Mouse (Mus musculus) neural tube, embryonic 14.5 days (tissue): ENCODE results near the gene Supt3. TPM values are rescaled to one million over a fixed set of nuclear protein-coding genes. Genes with fewer than 3 reads are reported as not detected.

ENCODE experiments used
- ATAC-seq: fragments of 200-750 bp; cut with Nextera tagmentation; 2 replicates; pipeline ENCODE4 v1.8.0; 2017; ENCODE audit warnings: low read depth, mild to moderate bottlenecking, moderate TSS enrichment, moderate library complexity
- H3K27ac ChIP-seq: fragments of 300-500 bp; sonication (generic); 2 replicates; pipeline ENCODE4 v1.5.1; 2014; ENCODE audit warnings: low read depth, mild to moderate bottlenecking, control low read depth, low read length, moderate library complexity, mixed read lengths
- H3K27me3 ChIP-seq: fragments of 300-500 bp; sonication (generic); 2 replicates; pipeline ENCODE4 v1.6.1; 2014; ENCODE audit warnings: low read length; ENCODE audit not compliant: control insufficient read depth, insufficient read depth
- H3K36me3 ChIP-seq: fragments of 300-500 bp; sonication (generic); 2 replicates; pipeline ENCODE4 v1.6.1; 2014; ENCODE audit warnings: low read length, mixed read lengths; ENCODE audit not compliant: control insufficient read depth, insufficient read depth
- H3K4me1 ChIP-seq: fragments of 300-500 bp; sonication (generic); 2 replicates; pipeline ENCODE4 v1.6.1; 2014; ENCODE audit warnings: low read length; ENCODE audit not compliant: control insufficient read depth, insufficient read depth
- H3K4me2 ChIP-seq: fragments of 300-500 bp; sonication (generic); 2 replicates; pipeline ENCODE4 v1.6.1; 2014; ENCODE audit warnings: mild to moderate bottlenecking, low read depth, low read length, control low read depth
- H3K4me3 ChIP-seq: fragments of 300-500 bp; sonication (generic); 2 replicates; pipeline ENCODE4 v1.5.1; 2014; ENCODE audit warnings: low read depth, low read length, control low read depth, mixed read lengths
- H3K9ac ChIP-seq: fragments of 300-500 bp; sonication (generic); replicated peaks from 2 replicates; pipeline ENCODE4 v1.6.1; 2014; ENCODE audit warnings: low read depth, mild to moderate bottlenecking, control low read depth, low read length, mixed read lengths
- H3K9me3 ChIP-seq: fragments of 300-500 bp; sonication (generic); 2 replicates; pipeline ENCODE4 v1.6.1; 2016; ENCODE audit warnings: low read length; ENCODE audit not compliant: control insufficient read depth
- WGBS: fragments of 180-500 bp; shearing (Covaris S2); extraction: QIAGEN DNeasy Blood & Tissue Kit; methylation state at CpG from one replicate; pipeline ENCODE4 v1.1.7; 2014; 5-methylcytosine and 5-hydroxymethylcytosine counted together
- polyA plus RNA-seq: library from polyadenylated mRNA; unstranded; fragments of >200 nt; fragmentation: Nextera tagmentation; extraction: Ambion mirVana; gene quantifications from 2 replicates; pipeline ENCODE4 v1.2.1, GENCODE M21; 2014

Supt3 gene
- polyA plus RNA-seq, 1 experiment from 2014 or later = 27.5 TPM

DNA sequence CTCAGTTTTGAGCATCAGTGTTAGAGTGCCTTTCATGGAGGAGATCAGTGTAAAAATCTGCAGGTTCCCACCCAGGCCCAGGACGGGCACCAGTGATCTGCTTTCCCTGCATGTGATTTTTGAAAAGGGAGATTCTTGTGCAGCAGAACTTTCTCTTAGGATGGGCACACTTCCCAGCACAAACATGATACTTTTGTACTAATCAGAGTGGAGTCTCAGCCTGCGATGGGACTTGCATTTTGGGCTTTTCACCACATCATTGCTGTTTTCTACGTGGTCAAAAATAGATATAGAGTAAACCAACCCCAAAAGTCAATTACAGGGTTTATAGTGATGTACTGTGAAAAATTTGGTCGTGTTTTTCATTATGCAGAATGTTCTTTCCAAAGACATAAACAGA is 65.2 kb downstream of the Supt3 start:
- Histone ChIP-seq H3K4me1 (no peaks in the 10 kb centered on the region), H3K27me3 (no peaks in the 10 kb centered on the region), H3K9me3 (no peaks in the 10 kb centered on the region), H3K4me2 (no peak overlapping the region), H3K27ac (no peak overlapping the region), H3K4me3 (no peak overlapping the region), H3K9ac (no peak overlapping the region), H3K36me3 (no peaks in the 10 kb centered on the region)
- 88% methylated on average over 4 of the region's 4 CpGs for whole genome bisulfite sequencing
- no peak for ATAC-seq

DNA sequence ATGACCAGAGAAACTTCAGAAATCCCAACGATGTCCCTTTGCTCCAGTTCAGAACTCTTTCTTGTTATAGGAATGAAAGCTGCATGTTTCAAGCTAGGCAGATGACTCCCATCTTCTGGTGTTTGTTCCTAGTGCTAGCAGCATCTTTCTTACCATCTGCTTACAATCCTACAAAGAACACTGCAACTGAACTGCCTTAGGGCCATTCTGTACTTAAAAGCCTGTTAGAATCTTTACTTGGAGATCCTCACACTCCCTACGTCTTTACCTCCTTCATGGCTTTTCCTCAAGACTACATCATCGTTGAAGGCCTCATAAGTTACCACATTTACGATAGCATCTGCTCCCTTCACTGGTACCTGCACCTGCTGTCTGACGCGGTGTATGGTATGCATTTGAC is 86.2 kb downstream of the Supt3 start:
- no peak overlapping the region for H3K4me2 ChIP-seq
- 97% methylated on average over 6 of the region's 6 CpGs for WGBS
- no peak overlapping the region for H3K27ac ChIP-seq
- no peak overlapping the region for H3K4me3 ChIP-seq
- no peaks in the 10 kb centered on the region for H3K27me3 ChIP-seq
- H3K36me3 ChIP-seq = no peaks in the 10 kb centered on the region
- H3K4me1 ChIP-seq = no peaks in the 10 kb centered on the region
- H3K9ac ChIP-seq = no peak overlapping the region
- no peaks in the 10 kb centered on the region for H3K9me3 ChIP-seq
- no peak for ATAC-seq

DNA sequence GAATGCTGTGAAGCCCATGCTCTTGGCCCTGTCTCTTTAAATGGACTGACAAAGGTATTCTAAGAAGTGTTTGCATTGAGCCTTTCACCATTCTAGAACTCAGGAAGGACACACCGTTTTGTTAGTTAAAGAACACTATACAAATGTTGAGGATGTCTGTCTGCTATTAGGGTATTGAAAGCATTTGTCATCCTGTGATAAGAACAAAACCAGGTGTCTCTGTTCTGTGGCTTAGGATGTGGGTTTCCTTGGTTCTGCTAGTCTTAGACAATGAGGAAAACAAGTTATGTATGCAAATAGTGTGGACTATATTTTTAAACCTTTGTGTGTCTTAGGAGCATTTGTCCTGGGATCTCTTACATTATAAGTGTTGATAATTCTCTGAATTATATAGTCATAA is 116.6 kb downstream of the Supt3 start:
- no peak overlapping the region for H3K4me2 ChIP-seq
- no peaks in the 10 kb centered on the region for H3K4me1 ChIP-seq
- no peak for ATAC-seq
- no peak overlapping the region for H3K9ac ChIP-seq
- no peak overlapping the region for H3K4me3 ChIP-seq
- no peak overlapping the region for H3K27ac ChIP-seq
- 60% methylated on average over 1 of the region's 1 CpGs for WGBS
- no peaks in the 10 kb centered on the region for H3K9me3 ChIP-seq
- H3K27me3 ChIP-seq = no peaks in the 10 kb centered on the region
- no peaks in the 10 kb centered on the region for H3K36me3 ChIP-seq

DNA sequence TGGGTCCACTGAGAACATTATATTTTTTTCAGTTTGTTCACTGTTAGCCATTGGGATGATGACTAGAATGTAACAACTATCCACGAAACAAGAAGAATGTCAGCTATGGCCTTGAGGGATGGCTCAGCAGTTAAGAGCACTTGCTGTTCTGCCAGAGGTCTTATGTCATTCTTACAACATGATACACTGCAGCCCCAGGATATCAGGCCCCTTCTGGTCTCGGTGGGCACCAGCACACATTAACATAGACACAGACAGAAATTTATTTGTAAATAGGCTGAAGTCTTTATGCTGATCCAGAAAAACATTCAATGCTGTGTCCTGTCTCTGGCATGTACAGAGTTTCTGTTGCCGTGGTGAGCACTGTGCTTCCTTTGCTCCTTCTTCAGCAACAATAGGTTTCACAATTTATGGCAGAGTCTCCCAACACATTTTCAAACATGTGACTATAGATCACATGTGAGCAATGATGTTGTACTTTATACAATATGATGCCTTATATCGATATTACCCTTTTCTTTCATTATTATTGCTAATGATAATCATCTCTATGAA is 166.7 kb downstream of the Supt3 start:
- Histone ChIP-seq H3K4me2 (no peak overlapping the region), H3K9me3 (no peaks in the 10 kb centered on the region), H3K4me3 (no peak overlapping the region), H3K36me3 (no peaks in the 10 kb centered on the region), H3K4me1 (no peaks in the 10 kb centered on the region), H3K27ac (no peak overlapping the region), H3K9ac (no peak overlapping the region), H3K27me3 (no peaks in the 10 kb centered on the region)
- WGBS = 51% methylated on average over 4 of the region's 4 CpGs
- no peak for ATAC-seq

DNA sequence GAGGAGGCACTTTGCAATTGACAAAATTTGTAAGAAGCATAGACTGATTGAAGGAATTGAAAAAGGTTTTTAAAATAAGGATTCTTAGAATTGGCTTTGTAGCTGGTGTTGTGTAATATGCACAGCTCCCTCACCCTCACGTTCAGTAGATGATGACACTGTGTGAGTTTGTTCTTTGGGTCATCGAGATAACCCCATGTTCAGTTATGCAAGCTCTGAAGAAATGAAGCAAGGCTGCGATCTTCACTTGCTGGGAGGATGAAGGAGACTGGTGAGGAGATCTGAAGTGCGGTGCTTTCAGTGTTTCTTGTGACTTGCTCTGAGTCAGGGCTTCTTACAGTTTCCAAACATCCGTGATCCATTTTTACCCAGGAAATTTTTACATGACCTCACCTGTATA is 168.4 kb downstream of the Supt3 start:
- Histone ChIP-seq H3K27ac (no peak overlapping the region), H3K9ac (no peak overlapping the region), H3K9me3 (no peaks in the 10 kb centered on the region), H3K4me1 (no peaks in the 10 kb centered on the region), H3K27me3 (no peaks in the 10 kb centered on the region), H3K4me3 (no peak overlapping the region), H3K36me3 (no peaks in the 10 kb centered on the region), H3K4me2 (no peak overlapping the region)
- WGBS = 97% methylated on average over 5 of the region's 5 CpGs
- no peak for ATAC-seq

DNA sequence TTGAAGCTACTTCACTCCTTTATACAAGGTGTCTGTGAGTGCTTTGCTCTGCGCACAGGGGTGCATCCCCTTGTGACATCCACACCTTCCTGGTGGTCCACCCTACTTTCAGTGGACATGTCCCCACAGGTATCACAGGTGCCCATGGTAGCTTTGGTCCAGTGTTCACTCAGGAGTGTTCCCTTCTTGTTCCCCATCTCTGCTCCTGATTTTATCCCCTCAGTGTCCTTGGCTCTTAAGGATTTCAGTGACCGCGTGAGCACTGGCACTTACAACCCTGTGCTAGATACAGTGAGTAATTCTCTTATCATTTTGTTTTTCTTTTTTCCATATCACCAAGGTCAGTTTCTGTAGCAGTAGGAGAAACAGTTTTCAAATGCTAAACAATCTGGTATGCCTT is 171.4 kb downstream of the Supt3 start:
- no peak overlapping the region for H3K27ac ChIP-seq
- no peak overlapping the region for H3K9ac ChIP-seq
- H3K9me3 ChIP-seq = no peaks in the 10 kb centered on the region
- no peaks in the 10 kb centered on the region for H3K4me1 ChIP-seq
- H3K36me3 ChIP-seq = no peaks in the 10 kb centered on the region
- H3K4me2 ChIP-seq = no peak overlapping the region
- 97% methylated on average over 3 of the region's 3 CpGs for WGBS
- no peaks in the 10 kb centered on the region for H3K27me3 ChIP-seq
- no peak for ATAC-seq
- H3K4me3 ChIP-seq = no peak overlapping the region

DNA sequence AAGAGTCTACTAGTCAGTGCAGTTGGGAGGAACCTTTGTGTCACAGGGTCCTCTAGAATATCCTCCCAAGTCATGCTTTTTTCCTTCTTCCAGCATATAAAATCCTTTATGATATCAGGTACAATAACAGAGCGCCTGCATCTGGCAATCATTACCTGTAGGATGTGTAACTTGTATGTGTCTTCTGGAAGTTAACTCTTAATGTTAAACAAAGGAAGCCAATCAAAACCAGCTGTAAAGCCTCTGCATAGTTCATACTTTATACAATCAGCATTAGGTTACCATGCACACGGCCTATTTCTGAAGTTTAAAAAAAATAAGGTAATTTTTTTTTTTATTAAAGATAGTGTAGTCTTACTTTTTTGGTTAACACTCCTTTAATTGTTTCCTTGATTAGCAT is 179.7 kb downstream of the Supt3 start:
- Histone ChIP-seq H3K4me1 (no peaks in the 10 kb centered on the region), H3K27me3 (no peaks in the 10 kb centered on the region), H3K4me2 (no peak overlapping the region), H3K9me3 (no peaks in the 10 kb centered on the region), H3K4me3 (no peak overlapping the region), H3K9ac (no peak overlapping the region), H3K36me3 (no peaks in the 10 kb centered on the region), H3K27ac (no peak overlapping the region)
- WGBS = 90% methylated on average over 2 of the region's 2 CpGs
- ATAC-seq = no peak

DNA sequence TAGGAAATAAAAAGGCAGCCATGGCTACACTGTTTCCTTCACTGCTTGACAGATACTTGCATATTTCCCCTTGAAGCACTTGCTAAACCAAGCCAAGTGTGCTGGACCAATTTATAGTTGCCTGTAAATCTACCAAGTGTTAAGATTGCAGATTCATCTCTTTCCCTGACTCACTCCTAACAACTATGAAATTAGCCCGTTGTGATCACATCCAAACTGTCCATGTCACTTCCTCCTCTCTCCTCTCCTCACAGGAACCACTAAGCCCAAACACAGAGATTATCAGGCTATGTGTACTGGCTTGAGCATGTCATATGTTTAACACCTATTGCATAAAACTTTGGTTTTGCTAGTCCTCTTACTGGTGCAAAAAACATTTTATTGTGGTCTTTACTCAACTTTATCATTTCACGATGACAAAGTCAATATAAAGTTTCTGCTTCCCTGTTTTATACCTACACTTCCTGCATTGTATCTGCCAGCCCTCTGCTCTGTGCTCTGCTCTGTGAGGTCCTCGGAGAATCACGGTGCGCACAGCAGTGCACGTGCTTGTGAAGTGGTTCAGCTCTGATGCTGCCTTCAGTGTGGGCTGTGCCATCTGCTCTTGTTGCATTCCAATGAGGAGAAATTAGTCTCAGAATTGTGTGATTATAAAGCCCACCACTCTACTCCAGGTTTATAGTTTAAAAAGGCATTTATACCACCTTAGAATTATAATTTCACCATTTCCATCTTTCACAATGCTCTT is 186.3 kb downstream of the Supt3 start:
- 63% methylated on average over 6 of the region's 6 CpGs for WGBS
- H3K9me3 ChIP-seq = no peaks in the 10 kb centered on the region
- no peak overlapping the region for H3K9ac ChIP-seq
- H3K27me3 ChIP-seq = no peaks in the 10 kb centered on the region
- ATAC-seq = no peak
- no peaks in the 10 kb centered on the region for H3K36me3 ChIP-seq
- H3K27ac ChIP-seq = no peak overlapping the region
- no peak overlapping the region for H3K4me3 ChIP-seq
- H3K4me2 ChIP-seq = no peak overlapping the region
- no peaks in the 10 kb centered on the region for H3K4me1 ChIP-seq

DNA sequence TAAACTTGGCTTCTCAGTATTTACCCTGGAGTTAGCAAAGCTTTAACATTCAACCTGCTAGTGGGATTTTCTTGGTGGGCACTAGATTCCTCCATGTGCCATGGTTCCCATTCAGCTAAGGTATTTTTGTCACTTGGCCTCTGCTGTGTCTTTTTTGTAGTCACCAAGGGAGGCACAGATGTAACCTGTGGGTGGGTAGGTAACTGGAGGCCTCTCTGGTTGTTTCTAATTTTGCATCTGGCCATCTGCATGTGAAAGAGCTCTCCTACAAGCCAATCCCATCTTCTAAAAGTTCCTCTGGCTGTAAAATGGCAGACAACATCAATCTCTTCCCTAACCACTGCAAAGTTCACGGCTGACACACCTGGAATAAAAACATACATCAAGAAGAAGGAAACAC is 190.2 kb downstream of the Supt3 start:
- 72% methylated on average over 1 of the region's 1 CpGs for WGBS
- ATAC-seq = no peak
- Histone ChIP-seq H3K9me3 (no peaks in the 10 kb centered on the region), H3K27ac (no peak overlapping the region), H3K4me3 (no peak overlapping the region), H3K36me3 (no peaks in the 10 kb centered on the region), H3K4me1 (no peaks in the 10 kb centered on the region), H3K9ac (no peak overlapping the region), H3K27me3 (no peaks in the 10 kb centered on the region), H3K4me2 (no peak overlapping the region)
